Mouse (Mus musculus) kidney, adult 10 weeks (tissue): ENCODE data around the gene Psmd3. TPM values are rescaled to one million over a fixed set of nuclear protein-coding genes. Genes with fewer than 3 reads are reported as not detected.

Source experiments
- polyA plus RNA-seq: library from polyadenylated mRNA; stranded (reverse); fragments of 350-450 nt; fragmentation: Illumina TruSeq; extraction: RNeasy Lipid Tissue Mini Kit (QIAGEN cat#74804); gene quantifications from one replicate; pipeline ENCODE4 v1.2.3, GENCODE M21; 2014; ENCODE audit warnings: low read depth, low replicate concordance

The Psmd3 gene
- 16.5 TPM for polyA plus RNA-seq

DNA sequence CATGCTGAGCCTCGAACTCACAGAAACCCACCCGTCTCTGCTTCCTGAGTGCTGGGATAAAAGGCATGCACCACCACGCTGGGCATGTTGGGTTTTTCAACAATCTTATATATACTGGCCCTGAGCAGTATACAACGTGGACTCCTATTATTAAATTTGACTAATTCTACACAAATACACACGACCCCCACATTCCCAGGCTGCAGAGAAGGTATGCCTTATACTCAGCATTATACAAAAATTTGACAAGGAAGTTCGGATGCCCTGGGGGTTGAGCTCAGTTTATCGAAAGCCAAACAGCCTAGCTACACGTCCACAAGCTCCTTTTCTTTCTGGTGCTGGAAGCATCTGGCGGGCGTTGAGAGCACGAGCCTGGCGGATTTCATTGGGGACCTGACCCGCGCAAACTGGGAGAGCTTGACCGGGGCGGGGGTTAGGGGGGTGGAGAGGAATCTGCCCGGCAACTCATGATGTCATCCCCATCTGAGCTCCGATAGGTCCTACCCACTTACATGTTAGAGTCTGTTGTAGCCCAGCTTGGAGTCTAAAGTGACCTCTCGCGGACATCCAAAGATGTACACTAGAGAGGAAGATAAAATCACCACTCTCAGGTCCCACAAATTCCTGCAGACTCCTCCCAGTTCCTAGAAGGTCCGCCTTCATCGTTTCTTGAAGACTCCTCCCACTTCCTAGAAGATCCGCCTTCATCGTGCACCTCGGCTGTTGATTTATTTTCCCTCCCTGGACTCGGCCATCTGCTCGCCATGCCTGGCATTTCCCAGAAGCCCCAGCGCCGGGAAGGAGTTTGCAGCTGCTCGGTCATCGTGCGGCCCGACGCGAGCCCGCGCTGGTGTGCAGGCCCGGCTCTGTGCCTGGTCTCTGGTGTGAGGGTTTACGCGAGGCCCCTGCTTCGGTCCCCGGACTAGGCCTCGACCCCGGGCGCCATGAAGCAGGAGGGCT is at the start of gene Psmd3:
Gene Psmd3, plus strand, starts transcription at position 769 of the 960 bp plus-strand sequence.

DNA sequence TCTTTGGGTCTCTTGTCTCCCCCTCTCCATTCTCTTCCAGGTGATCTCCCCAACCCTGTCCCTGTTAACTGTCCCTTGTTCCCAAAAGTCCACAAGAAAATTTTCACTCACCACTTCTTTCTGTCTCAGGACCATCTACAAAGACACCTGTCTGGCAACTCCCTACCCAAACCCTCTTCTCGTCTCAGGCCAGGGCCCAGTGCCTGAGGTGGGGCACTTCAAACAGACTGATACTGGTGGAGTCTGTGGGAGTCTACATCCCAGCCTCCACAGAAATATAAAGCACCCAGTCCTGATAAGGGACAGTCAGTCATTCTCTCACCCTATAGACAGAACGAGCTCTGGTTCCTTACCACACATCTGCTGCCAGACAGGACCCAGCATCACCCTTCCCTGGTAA is 35.9 kb upstream of the Psmd3 start, which contains the start of gene Gsdma2:
Gene Gsdma2, plus strand, starts transcription at position 301 of the 400 bp plus-strand sequence.

DNA sequence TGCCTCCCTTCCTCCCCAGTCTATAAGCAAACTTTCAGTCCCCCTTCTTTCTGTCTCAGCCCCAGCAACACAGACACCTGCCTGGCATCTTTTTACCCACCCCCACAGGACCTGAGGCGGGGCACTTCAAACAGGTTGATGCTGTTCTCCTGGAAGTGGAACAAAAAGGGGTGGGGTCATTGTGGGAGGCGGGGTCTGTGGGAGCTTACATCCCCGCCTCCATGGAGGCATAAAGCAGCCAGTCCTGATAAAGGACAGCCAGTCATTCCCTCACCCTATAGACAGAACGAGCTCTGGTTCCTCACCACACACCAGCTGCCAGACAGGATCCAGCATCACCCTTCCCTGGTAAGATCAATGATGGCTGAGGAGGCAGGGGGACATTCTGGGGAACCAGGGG is 18.3 kb upstream of the Psmd3 start, which contains the start of gene Gsdma:
Gene Gsdma, plus strand, starts transcription at position 261 of the 400 bp plus-strand sequence.

DNA sequence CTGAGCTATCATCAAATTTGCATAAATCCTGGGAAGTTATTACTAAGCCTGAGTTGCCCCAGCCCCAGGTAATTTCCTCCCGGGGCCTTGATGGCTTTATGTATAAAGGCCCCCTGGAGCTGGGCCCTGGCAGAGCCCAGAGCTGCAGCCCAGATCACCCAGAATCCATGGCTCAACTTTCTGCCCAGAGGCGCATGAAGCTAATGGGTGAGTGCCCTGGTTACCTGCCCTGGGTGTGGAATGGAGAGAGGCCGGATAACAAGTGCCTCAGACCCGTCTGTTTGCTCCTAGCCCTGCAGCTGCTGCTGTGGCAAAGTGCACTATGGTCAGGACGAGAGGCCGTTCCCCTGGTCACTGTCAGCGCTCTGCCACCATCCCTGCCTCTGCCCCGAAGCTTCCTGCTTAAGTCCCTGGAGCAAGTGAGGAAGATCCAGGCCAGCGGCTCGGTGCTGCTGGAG is 18.9 kb downstream of the Psmd3 start, which contains the start of gene Csf3:
Gene Csf3, plus strand, starts transcription at position 51 of the 458 bp plus-strand sequence.

DNA sequence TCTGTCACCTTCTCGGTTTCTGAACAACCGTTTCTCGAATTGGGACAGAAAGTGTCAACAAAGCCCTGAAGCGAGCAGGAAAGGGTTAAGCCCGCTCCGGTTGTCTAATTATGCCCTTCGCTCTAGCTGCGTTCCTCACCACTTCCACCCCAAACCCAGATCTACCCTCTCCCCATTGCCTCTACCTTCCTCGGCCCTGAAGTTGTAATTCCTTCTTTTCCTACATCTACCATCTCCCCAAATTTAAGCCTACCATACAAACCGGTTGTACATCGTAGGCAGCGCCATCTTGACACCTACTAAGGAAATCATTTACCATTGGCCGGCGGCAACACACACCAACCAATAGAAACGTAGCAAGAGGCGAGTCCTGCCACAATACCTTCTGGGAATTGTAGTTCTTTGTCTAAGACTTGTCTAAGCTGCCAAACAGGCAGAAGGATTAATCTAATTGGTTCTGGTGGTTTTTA is 46.8 kb downstream of the Psmd3 start, which contains the start of gene Med24:
Gene Med24, minus strand, starts transcription at position 317 of the 470 bp plus-strand sequence.

DNA sequence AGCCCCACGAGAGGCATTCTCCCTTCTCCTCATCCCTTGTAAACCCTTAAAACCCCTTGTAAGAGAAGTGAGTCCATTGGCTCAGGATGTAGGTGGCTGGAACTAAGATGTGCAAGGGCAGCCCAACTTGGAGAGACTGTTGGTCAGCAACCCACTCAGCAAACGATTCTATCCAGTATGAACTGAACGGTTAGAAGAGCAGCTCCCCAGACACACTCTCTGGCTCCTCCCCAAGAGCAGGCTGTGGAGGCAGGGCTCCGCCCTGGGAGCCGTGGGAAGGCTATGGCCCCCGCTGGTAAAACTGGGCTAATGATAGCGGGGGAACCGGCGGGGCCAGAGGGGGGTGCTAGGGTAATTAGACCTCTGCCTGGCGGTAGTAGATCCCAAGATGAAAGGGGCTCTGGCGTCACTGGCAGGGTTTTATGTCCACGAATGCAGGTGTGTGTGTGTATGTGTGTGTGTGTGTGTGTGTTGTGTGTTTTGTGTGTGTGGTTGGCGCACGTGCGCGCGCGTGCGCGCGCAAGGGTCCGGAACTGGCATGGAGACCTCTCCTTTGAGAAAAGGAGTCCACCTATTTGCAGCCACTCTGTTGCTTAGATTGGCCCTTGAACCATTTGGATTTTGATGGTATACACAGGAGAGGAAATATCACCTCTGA is 58.2 kb downstream of the Psmd3 start, which contains the start of gene Thra:
Gene Thra, plus strand, starts transcription at position 246 of the 658 bp plus-strand sequence.

Other genes with a start within 250 kb of the Psmd3 start
- 101 TPM for gene Mien1, start 243.6 kb upstream of the Psmd3 start, polyA plus RNA-seq
- 5.3 TPM for gene Grb7, start 236.2 kb upstream of the Psmd3 start, polyA plus RNA-seq
- gene Ikzf3, start 136.5 kb upstream of the Psmd3 start, polyA plus RNA-seq = not detected
- 0.49 TPM for gene Zpbp2, start 131.5 kb upstream of the Psmd3 start, polyA plus RNA-seq
- gene Ormdl3, start 95.2 kb upstream of the Psmd3 start, polyA plus RNA-seq = 3.5 TPM
- gene Lrrc3c, start 84.3 kb upstream of the Psmd3 start, polyA plus RNA-seq = not detected
- not detected for gene Gm12355, start 56.9 kb upstream of the Psmd3 start, polyA plus RNA-seq
- not detected for gene Gsdma3, start 56.2 kb upstream of the Psmd3 start, polyA plus RNA-seq
- gene Gsdma2, start 35.8 kb upstream of the Psmd3 start, polyA plus RNA-seq = not detected
- not detected for gene Gsdma, start 18.2 kb upstream of the Psmd3 start, polyA plus RNA-seq
- not detected for gene Csf3, start 18.7 kb downstream of the Psmd3 start, polyA plus RNA-seq
- gene Med24, start 46.9 kb downstream of the Psmd3 start, polyA plus RNA-seq = 3.1 TPM
- gene Thra, start 58.1 kb downstream of the Psmd3 start, polyA plus RNA-seq = 6.5 TPM
- gene Nr1d1, start 92.8 kb downstream of the Psmd3 start, polyA plus RNA-seq = 0.93 TPM
- gene Msl1, start 113.0 kb downstream of the Psmd3 start, polyA plus RNA-seq = 52.8 TPM
- 12.8 TPM for gene Casc3, start 122.4 kb downstream of the Psmd3 start, polyA plus RNA-seq
- 1.0 TPM for gene Rapgefl1, start 154.2 kb downstream of the Psmd3 start, polyA plus RNA-seq
- 8.2 TPM for gene Wipf2, start 181.1 kb downstream of the Psmd3 start, polyA plus RNA-seq
- gene Cdc6, start 225.2 kb downstream of the Psmd3 start, polyA plus RNA-seq = not detected
- 0.77 TPM for gene Rara, start 245.3 kb downstream of the Psmd3 start, polyA plus RNA-seq